Mouse (Mus musculus): Measurements from ENCODE around the gene Slc19a2. TPM values are rescaled to one million over a fixed set of nuclear protein-coding genes. Genes with fewer than 3 reads are reported as not detected.
A peak's percentile ranks its signal among the peaks of the same experiment; 100 is the strongest.
"Not testable (repeated sequence)": the region's sequence is repeated elsewhere in the genome, so short reads cannot be mapped to it uniquely, and the experiment has no call there.

Gene Slc19a2
- polyA plus RNA-seq, 1 experiment from 2014 or later: 31.1 TPM

DNA sequence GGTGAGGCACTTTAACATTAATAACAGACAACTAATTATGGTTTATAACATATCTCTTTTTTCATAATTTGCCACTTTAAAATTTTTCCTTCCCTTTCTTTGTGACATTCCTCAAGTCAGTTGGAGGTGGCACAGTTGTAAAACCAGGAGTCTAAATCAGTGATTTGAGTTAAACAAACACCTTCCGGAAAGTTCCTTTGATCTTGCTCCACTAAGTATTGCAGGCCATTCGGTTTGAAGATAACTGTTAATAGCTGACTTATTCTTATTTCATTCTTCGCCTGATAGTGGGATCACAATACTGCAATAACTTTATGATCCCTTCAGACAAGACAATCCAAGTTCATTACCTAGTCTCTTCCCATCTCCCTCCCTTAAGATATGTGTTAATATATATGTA, 33.7 kb upstream of the Slc19a2 start:
- no peak overlapping the region for H3K9ac ChIP-seq (replicated peaks)
- H3K27me3 ChIP-seq (ENCODE audit: insufficient read depth, low read length): no peaks in the 10 kb centered on the region
- H3K4me3 ChIP-seq (ENCODE audit: low read depth, low read length): no peak overlapping the region
- no peak overlapping the region for H3K4me2 ChIP-seq (ENCODE audit: low read depth, low read length)
- TF ChIP-seq CTCF (IDR thresholded peaks at IDR 0.05; ENCODE audit: low read depth) (no peak), EP300 (IDR thresholded peaks at IDR 0.05; ENCODE audit: low read depth) (no peak)
- 56% methylated on average over 3 of the region's 3 CpGs for WGBS (ENCODE audit: insufficient replicate concordance)
- peaks cover 8% of the 10 kb centered on the region; the same call in 1 of the 2 replicates for H3K4me1 ChIP-seq (ENCODE audit: insufficient read depth)
- no peak overlapping the region for H3K27ac ChIP-seq (ENCODE audit: low read depth)
- ATAC-seq (no peak), DNase-seq (no peak)
- no peaks in the 10 kb centered on the region; the same call in 1 of the 2 replicates for H3K36me3 ChIP-seq (replicated peaks; ENCODE audit: insufficient read depth, low read length)
- no peaks in the 10 kb centered on the region for H3K9me3 ChIP-seq (ENCODE audit: low read length)

DNA sequence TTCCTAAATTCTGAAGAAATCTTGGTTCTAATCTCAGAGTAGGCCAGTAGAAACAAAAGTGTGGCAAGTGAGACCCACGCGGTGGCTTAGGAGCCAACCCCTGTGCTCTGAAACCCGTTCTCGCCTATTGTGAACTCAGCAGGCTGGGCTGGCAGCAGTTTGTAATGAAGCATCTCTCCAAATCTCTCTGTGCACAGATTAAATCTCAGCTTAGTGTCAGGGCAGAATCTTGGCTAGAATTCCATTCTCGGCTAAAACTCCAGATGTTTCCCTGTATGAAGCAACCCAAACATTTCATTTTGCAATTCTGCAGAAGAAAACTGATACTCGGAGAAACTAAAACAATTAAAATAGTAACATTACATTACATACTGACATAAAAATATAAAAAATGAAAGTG, 33.3 kb upstream of the Slc19a2 start:
- H3K4me1 ChIP-seq (ENCODE audit: insufficient read depth): peaks cover 8% of the 10 kb centered on the region; the same call in 1 of the 2 replicates
- DNase-seq (no peak), ATAC-seq (no peak)
- no peaks in the 10 kb centered on the region for H3K27me3 ChIP-seq (ENCODE audit: insufficient read depth, low read length)
- no peak overlapping the region for H3K9ac ChIP-seq (replicated peaks)
- H3K4me2 ChIP-seq (ENCODE audit: low read depth, low read length): no peak overlapping the region
- whole genome bisulfite sequencing (ENCODE audit: insufficient replicate concordance): 74% methylated on average over 6 of the region's 6 CpGs
- no peaks in the 10 kb centered on the region for H3K9me3 ChIP-seq (ENCODE audit: low read length)
- no peak overlapping the region for H3K4me3 ChIP-seq (ENCODE audit: low read depth, low read length)
- H3K36me3 ChIP-seq (replicated peaks; ENCODE audit: insufficient read depth, low read length): peaks cover 2% of the 10 kb centered on the region; the same call in 1 of the 2 replicates
- H3K27ac ChIP-seq (ENCODE audit: low read depth): no peak overlapping the region
- TF ChIP-seq CTCF (IDR thresholded peaks at IDR 0.05; ENCODE audit: low read depth) (no peak), EP300 (IDR thresholded peaks at IDR 0.05; ENCODE audit: low read depth) (no peak)

DNA sequence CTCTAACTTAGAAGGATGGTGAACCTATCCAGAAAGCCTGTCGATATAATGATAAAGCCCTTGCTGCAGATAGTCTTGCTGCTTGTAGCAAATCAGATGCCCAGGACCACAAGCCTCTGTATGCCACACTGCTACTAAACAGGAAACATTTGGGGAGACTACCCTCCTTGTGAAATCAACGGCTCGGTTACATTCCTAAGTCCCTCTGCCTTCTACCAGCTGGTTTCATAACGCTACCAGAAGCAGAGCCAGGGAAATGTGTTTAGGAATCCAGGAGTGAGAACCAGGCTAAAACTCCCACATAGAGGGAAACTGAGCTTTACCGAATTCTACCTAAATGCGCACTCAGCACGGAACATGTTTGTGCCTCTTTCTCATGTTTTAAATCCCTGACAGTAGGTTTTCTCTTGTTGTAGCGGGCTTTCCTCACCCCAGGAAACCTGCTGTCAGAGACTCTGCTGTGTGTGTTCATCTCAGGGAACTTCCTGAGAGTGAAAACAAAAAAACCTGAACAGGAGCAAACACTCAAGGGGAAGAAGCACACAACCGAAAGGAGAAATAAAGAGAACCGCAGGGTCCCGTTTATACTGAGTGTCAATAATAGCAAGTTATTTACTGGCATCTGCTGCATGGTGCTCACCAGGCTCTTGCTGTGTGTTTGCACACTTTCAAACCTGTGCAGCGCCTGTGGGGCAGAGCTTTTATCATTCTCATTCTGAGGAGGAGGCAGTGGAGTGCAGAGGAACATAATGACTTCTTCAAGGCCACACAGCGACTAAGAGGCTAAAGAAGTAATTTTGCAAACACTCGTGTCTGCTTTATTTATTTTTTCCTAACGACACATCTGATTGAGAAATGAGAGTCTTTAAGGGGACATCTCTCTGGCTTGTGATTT, 30.8 kb upstream of the Slc19a2 start:
- WGBS (ENCODE audit: insufficient replicate concordance): 22% methylated on average over 15 of the region's 15 CpGs
- DNase-seq (no peak), ATAC-seq (no peak)
- Histone ChIP-seq H3K9me3 (ENCODE audit: low read length) (no peaks in the 10 kb centered on the region), H3K4me1 (ENCODE audit: insufficient read depth) (peaks cover 4% of the 10 kb centered on the region; the same call in 1 of the 2 replicates), H3K27me3 (ENCODE audit: insufficient read depth, low read length) (no peaks in the 10 kb centered on the region), H3K27ac (ENCODE audit: low read depth) (0 out of 2 replicates have a peak overlapping the region, but pooled peaks have one; percentile 9), H3K9ac (replicated peaks) (no peak overlapping the region), H3K36me3 (replicated peaks; ENCODE audit: insufficient read depth, low read length) (peaks cover 2% of the 10 kb centered on the region; the same call in 1 of the 2 replicates), H3K4me3 (ENCODE audit: low read depth, low read length) (no peak overlapping the region), H3K4me2 (ENCODE audit: low read depth, low read length) (peak overlapping the region; percentile 46)
- no peak for TF ChIP-seq EP300 (IDR thresholded peaks at IDR 0.05; ENCODE audit: low read depth)
- TF ChIP-seq CTCF (IDR thresholded peaks at IDR 0.05; ENCODE audit: low read depth): no peak

DNA sequence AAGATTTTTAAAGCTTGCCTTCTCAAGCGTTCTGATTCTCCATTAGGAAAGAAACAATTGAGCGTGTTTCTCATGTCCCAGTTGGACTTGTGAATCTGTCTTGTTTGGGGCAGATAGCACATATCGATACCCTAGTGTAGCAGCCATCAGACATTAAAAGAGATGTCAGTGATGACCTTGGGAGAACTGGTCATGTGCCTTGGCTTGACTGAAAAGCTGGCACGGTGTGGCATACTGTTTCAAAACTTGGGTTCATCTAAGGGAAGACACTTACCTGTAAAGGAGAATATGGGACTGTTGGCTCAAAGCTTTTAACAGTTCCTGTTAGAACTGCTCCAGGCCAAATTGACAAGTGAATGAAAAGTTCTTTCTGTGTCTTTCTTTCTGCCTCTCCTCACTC, 28.6 kb upstream of the Slc19a2 start:
- peaks cover 4% of the 10 kb centered on the region; the same call in 1 of the 2 replicates for H3K4me1 ChIP-seq (ENCODE audit: insufficient read depth)
- WGBS (ENCODE audit: insufficient replicate concordance): 83% methylated on average over 4 of the region's 4 CpGs
- H3K4me2 ChIP-seq (ENCODE audit: low read depth, low read length): no peak overlapping the region
- no peak for DNase-seq
- ATAC-seq: no peak
- H3K9ac ChIP-seq (replicated peaks): no peak overlapping the region
- H3K9me3 ChIP-seq (ENCODE audit: low read length): no peaks in the 10 kb centered on the region
- TF ChIP-seq CTCF (IDR thresholded peaks at IDR 0.05; ENCODE audit: low read depth): no peak
- TF ChIP-seq EP300 (IDR thresholded peaks at IDR 0.05; ENCODE audit: low read depth): no peak
- no peaks in the 10 kb centered on the region for H3K27me3 ChIP-seq (ENCODE audit: insufficient read depth, low read length)
- H3K36me3 ChIP-seq (replicated peaks; ENCODE audit: insufficient read depth, low read length): peaks cover 2% of the 10 kb centered on the region; the same call in 1 of the 2 replicates
- no peak overlapping the region for H3K27ac ChIP-seq (ENCODE audit: low read depth)
- no peak overlapping the region for H3K4me3 ChIP-seq (ENCODE audit: low read depth, low read length)

DNA sequence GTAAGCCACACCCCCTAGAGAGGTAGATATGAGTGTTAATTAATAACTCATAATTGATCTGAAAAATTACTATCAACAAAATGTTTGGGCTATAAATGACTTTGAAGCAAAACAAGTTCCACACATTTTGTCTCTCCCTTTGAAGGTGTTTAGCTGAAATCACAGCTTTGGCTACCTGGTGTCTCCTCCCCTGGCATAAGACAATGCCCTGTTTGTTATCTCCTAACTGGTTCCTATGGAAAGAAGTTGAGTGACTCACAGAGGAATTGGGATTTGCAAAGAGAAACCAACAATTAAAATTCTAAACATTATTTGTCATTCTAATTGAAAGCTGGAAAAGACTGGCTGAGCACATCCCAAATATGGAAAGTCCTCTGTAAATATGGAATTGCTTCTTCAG, 25.8 kb upstream of the Slc19a2 start:
- no peak for TF ChIP-seq EP300 (IDR thresholded peaks at IDR 0.05; ENCODE audit: low read depth)
- no peak for TF ChIP-seq CTCF (IDR thresholded peaks at IDR 0.05; ENCODE audit: low read depth)
- ATAC-seq (no peak), DNase-seq (no peak)
- Histone ChIP-seq H3K9ac (replicated peaks) (no peak overlapping the region), H3K4me2 (ENCODE audit: low read depth, low read length) (no peak overlapping the region), H3K27ac (ENCODE audit: low read depth) (no peak overlapping the region), H3K9me3 (ENCODE audit: low read length) (no peaks in the 10 kb centered on the region), H3K4me1 (ENCODE audit: insufficient read depth) (no peaks in the 10 kb centered on the region), H3K27me3 (ENCODE audit: insufficient read depth, low read length) (no peaks in the 10 kb centered on the region), H3K36me3 (replicated peaks; ENCODE audit: insufficient read depth, low read length) (0 out of 2 replicates have a peak, but pooled peaks cover 2% of the 10 kb centered on the region), H3K4me3 (ENCODE audit: low read depth, low read length) (no peak overlapping the region)

DNA sequence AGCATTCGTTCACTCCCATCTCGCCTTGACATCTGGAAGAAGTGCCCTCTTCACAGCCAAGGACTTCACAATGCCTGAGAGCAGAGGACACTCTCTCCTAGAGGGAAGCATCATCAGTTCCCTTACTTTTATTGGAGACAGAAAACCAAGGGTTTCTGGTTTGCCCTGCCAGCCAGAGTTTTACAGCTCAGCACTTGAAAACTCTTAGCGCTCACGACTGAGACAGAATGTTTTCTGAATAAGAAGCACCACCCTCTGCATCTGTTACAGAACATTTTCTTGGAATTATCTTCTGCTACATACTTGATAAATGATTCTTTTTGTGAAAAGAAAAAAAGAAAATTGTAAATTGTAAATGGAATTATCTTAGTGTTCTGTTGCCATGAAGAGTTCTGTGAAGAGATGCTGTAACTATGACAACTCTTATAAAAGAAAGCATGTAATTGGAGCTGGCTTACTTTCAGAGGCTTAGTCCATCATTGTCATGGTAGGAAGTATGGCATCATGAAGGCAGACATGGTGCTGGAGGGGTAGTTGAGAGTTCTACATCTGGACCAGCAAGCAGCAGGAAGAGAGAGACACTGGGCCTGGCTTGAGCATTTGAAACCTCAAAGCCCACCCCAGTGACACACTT, 16.8 kb upstream of the Slc19a2 start:
- not testable (repeated sequence) for H3K9me3 ChIP-seq (ENCODE audit: low read length); ATAC-seq; H3K4me1 ChIP-seq (ENCODE audit: insufficient read depth); H3K27ac ChIP-seq (ENCODE audit: low read depth); H3K4me2 ChIP-seq (ENCODE audit: low read depth, low read length); H3K9ac ChIP-seq (replicated peaks); H3K36me3 ChIP-seq (replicated peaks; ENCODE audit: insufficient read depth, low read length); DNase-seq; H3K4me3 ChIP-seq (ENCODE audit: low read depth, low read length); H3K27me3 ChIP-seq (ENCODE audit: insufficient read depth, low read length)
- WGBS (ENCODE audit: insufficient replicate concordance): 84% methylated on average over 2 of the region's 4 CpGs

All from liver, postnatal 0 days (tissue).